Mouse (Mus musculus) liver, embryonic 14.5 days (tissue): ENCODE data around the gene Kif28. TPM values are rescaled to one million over a fixed set of nuclear protein-coding genes. Genes with fewer than 3 reads are reported as not detected.

ENCODE experiments used
- ATAC-seq: fragments of 200-750 bp; cut with Nextera tagmentation; 2 replicates; pipeline ENCODE4 v1.8.0; 2017; ENCODE audit warnings: moderate number of reproducible peaks, mild to moderate bottlenecking, moderate library complexity; ENCODE audit not compliant: insufficient read depth
- DNase-seq, 3 experiments: peaks; one replicate each; pipeline ENCODE4 v3.0.0-alpha.2; 2012 to 2013; ENCODE audit warnings: low read depth in 3 of 3, low spot score in 3 of 3
- H3K27ac ChIP-seq: fragments of 300-500 bp; sonication (generic); 2 replicates; pipeline ENCODE4 v1.5.1; 2014; ENCODE audit warnings: moderate library complexity, mild to moderate bottlenecking, control low read depth, inconsistent platforms
- H3K27me3 ChIP-seq: fragments of 300-500 bp; sonication (generic); 2 replicates; pipeline ENCODE4 v1.6.1; 2014; ENCODE audit warnings: mild to moderate bottlenecking, low read length, moderate library complexity; ENCODE audit not compliant: control insufficient read depth, insufficient read depth
- H3K36me3 ChIP-seq: fragments of 300-500 bp; sonication (generic); replicated peaks from 2 replicates; pipeline ENCODE4 v1.6.1; 2014; ENCODE audit warnings: low read depth; ENCODE audit not compliant: control insufficient read depth, insufficient read depth
- H3K4me1 ChIP-seq, 2 experiments: fragments of 200-500 bp in 1 of 2; fragments of 300-500 bp in 1 of 2; sonication (generic) in 1 of 2; replicated peaks; 2 replicates each; pipeline ENCODE4 v1.6.1; 2012 to 2014; ENCODE audit warnings: antibody characterized with exemption in 1 of 2, inconsistent platforms in 1 of 2, low read length in 1 of 2; ENCODE audit not compliant: control insufficient read depth in 2 of 2, insufficient read depth in 2 of 2
- H3K4me2 ChIP-seq: fragments of 300-500 bp; sonication (generic); 2 replicates; pipeline ENCODE4 v1.6.1; 2014; ENCODE audit warnings: low read depth, mild to moderate bottlenecking, control low read depth, moderate library complexity
- H3K4me3 ChIP-seq, 2 experiments: fragments of 200-500 bp in 1 of 2; fragments of 300-500 bp in 1 of 2; sonication (generic) in 1 of 2; 2 replicates each; pipeline ENCODE4 v1.5.1; 2012 to 2014; ENCODE audit warnings: low read depth in 2 of 2, low read length in 2 of 2, mild to moderate bottlenecking in 2 of 2, control low read depth in 1 of 2, inconsistent platforms in 1 of 2, moderate library complexity in 1 of 2; ENCODE audit not compliant: insufficient read depth in 1 of 2
- H3K9ac ChIP-seq: fragments of 300-500 bp; sonication (generic); replicated peaks from 2 replicates; pipeline ENCODE4 v1.6.1; 2014; ENCODE audit warnings: mild to moderate bottlenecking, control low read depth, moderate library complexity
- H3K9me3 ChIP-seq: fragments of 300-500 bp; sonication (generic); 2 replicates; pipeline ENCODE4 v1.6.1; 2016; ENCODE audit warnings: low read length, mixed read lengths; ENCODE audit not compliant: control insufficient read depth
- CTCF ChIP-seq: IDR thresholded peaks from 2 replicates; pipeline ENCODE4 v1.5.1; 2016; ENCODE audit warnings: antibody characterized with exemption, low read depth, control low read depth
- EP300 ChIP-seq: IDR thresholded peaks from 2 replicates; pipeline ENCODE4 v1.6.1; 2016; ENCODE audit warnings: antibody characterized with exemption, low read depth
- WGBS: fragments of 180-500 bp; shearing (Covaris S2); extraction: QIAGEN DNeasy Blood & Tissue Kit; methylation state at CpG from one replicate; pipeline ENCODE4 v1.1.7; 2014; ENCODE audit not compliant: insufficient replicate concordance; 5-methylcytosine and 5-hydroxymethylcytosine counted together
- polyA plus RNA-seq, 2 experiments: library from polyadenylated mRNA; depleted of rRNA in 1 of 2; stranded (reverse) in 1 of 2; unstranded in 1 of 2; fragments of >200 nt; fragmentation: Nextera tagmentation in 1 of 2; extraction: Ambion mirVana in 1 of 2; gene quantifications; 2 replicates each; pipeline versions ENCODE4 v1.2.1 to v1.2.3; 2012 to 2014

The Kif28 gene
- polyA plus RNA-seq, 2 experiments: 0.01 TPM; not detected in 1

DNA sequence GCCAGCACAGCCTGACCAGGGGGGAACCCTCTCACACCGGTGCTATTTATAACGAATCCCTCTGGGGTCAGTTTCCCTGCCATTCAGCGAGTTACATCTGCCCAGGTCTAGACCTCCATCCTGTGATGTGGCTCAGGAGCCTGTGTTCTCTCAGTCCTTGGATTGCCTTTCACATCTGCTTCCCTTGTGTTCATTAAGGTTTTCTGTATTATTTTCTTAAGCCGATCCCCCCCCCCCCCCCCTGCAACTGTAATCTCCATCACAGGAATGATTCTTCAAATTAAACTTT lies 99.1 kb downstream of the Kif28 start:
- no peaks in the 10 kb centered on the region for H3K9me3 ChIP-seq
- ATAC-seq (0 out of 2 replicates have a peak, but pooled peaks have one; percentile 3), DNase-seq (no peak)
- TF ChIP-seq CTCF (no peak), EP300 (no peak)
- WGBS: 17% methylated on average over 4 of the region's 4 CpGs
- H3K36me3 ChIP-seq: no peaks in the 10 kb centered on the region
- H3K9ac ChIP-seq: no peak overlapping the region
- H3K4me3 ChIP-seq: no peak overlapping the region
- H3K4me2 ChIP-seq: no peak overlapping the region
- H3K27me3 ChIP-seq: no peaks in the 10 kb centered on the region
- peaks cover 3 to 7% of the 10 kb centered on the region in 2 experiments for H3K4me1 ChIP-seq
- H3K27ac ChIP-seq: no peak overlapping the region

Other genes starting within 250 kb of the Kif28 start
- 1.5 and 2.6 TPM in 2 replicates for gene Smyd3, start 227.2 kb downstream of the Kif28 start, polyA plus RNA-seq (2012; rRNA removed)
- 6.3 and 6.6 TPM in 2 replicates for gene Smyd3, start 227.2 kb downstream of the Kif28 start, polyA plus RNA-seq (2014; fragmentation: Nextera tagmentation; extraction: Ambion mirVana)
- gene Tfb2m, start 199.0 kb downstream of the Kif28 start, polyA plus RNA-seq (2012; rRNA removed): 4.0 and 6.5 TPM in 2 replicates
- 7.8 and 9.4 TPM in 2 replicates for gene Tfb2m, start 199.0 kb downstream of the Kif28 start, polyA plus RNA-seq (2014; fragmentation: Nextera tagmentation; extraction: Ambion mirVana)
- 7.5 and 9.5 TPM in 2 replicates for gene Cnst, start 198.9 kb downstream of the Kif28 start, polyA plus RNA-seq (2012; rRNA removed)
- 10.2 and 11.6 TPM in 2 replicates for gene Cnst, start 198.9 kb downstream of the Kif28 start, polyA plus RNA-seq (2014; fragmentation: Nextera tagmentation; extraction: Ambion mirVana)
- gene Sccpdh, start 77.1 kb downstream of the Kif28 start, polyA plus RNA-seq (2012; rRNA removed): 2.6 and 4.0 TPM in 2 replicates
- 7.8 TPM in 2 replicates for gene Sccpdh, start 77.1 kb downstream of the Kif28 start, polyA plus RNA-seq (2014; fragmentation: Nextera tagmentation; extraction: Ambion mirVana)
- gene Gm10518, start 58.1 kb upstream of the Kif28 start, polyA plus RNA-seq (2012; rRNA removed): not detected in 2 replicates
- 0.29 and 0.37 TPM in 2 replicates for gene Gm10518, start 58.1 kb upstream of the Kif28 start, polyA plus RNA-seq (2014; fragmentation: Nextera tagmentation; extraction: Ambion mirVana)
- 19.1 and 25.5 TPM in 2 replicates for gene Ahctf1, start 58.4 kb upstream of the Kif28 start, polyA plus RNA-seq (2012; rRNA removed)
- gene Ahctf1, start 58.4 kb upstream of the Kif28 start, polyA plus RNA-seq (2014; fragmentation: Nextera tagmentation; extraction: Ambion mirVana): 19.2 and 26.5 TPM in 2 replicates
- gene Cdc42bpa, start 215.2 kb upstream of the Kif28 start, polyA plus RNA-seq (2012; rRNA removed): 7.5 and 9.1 TPM in 2 replicates
- gene Cdc42bpa, start 215.2 kb upstream of the Kif28 start, polyA plus RNA-seq (2014; fragmentation: Nextera tagmentation; extraction: Ambion mirVana): 8.1 and 8.2 TPM in 2 replicates